Mouse (Mus musculus) G1E (cell line): ENCODE measurements around the gene Serpinb12. TPM values are rescaled to one million over a fixed set of nuclear protein-coding genes. Genes with fewer than 3 reads are reported as not detected.
"Not testable (repeated sequence)": the region's sequence is repeated elsewhere in the genome, so short reads cannot be mapped to it uniquely, and the experiment has no call there.

Experiments
- ATAC-seq: 2 replicates; pipeline ENCODE4 v1.8.0; 2016; ENCODE audit warnings: mild to moderate bottlenecking; ENCODE audit not compliant: insufficient number of reproducible peaks, poor library complexity, low FRiP score, severe bottlenecking; ENCODE audit errors: extremely low read depth
- DNase-seq: peaks from one replicate; pipeline ENCODE4 v3.0.0; 2012; ENCODE audit warnings: low spot score
- H3K27me3 ChIP-seq: 2 replicates; pipeline ENCODE4 v1.6.1; 2012; ENCODE audit warnings: mild to moderate bottlenecking, low read length, inconsistent platforms; ENCODE audit not compliant: insufficient read depth
- H3K36me3 ChIP-seq: replicated peaks from 2 replicates; pipeline ENCODE3; 2012; ENCODE audit warnings: mild to moderate bottlenecking, inconsistent platforms
- H3K4me1 ChIP-seq: 2 replicates; pipeline ENCODE4 v1.6.1; 2012; ENCODE audit warnings: low read depth, low read length, inconsistent platforms, mixed read lengths; ENCODE audit not compliant: insufficient read depth
- H3K4me3 ChIP-seq: 2 replicates; pipeline ENCODE4 v1.5.1; 2012; ENCODE audit warnings: low read depth, mild to moderate bottlenecking, inconsistent platforms, low read length, moderate library complexity, mixed read lengths
- H3K9me3 ChIP-seq: replicated peaks from 2 replicates; pipeline ENCODE4 v1.6.1; 2012; ENCODE audit warnings: inconsistent platforms
- CTCF ChIP-seq: IDR thresholded peaks from 2 replicates; pipeline ENCODE4 v1.5.1; 2012; ENCODE audit warnings: low read depth, low read length, inconsistent platforms, mixed read lengths
- GATA1 ChIP-seq: IDR thresholded peaks from 2 replicates; pipeline ENCODE4 v1.6.1; 2012; ENCODE audit warnings: borderline replicate concordance, low read length, inconsistent platforms, mixed read lengths
- GATA2 ChIP-seq: IDR thresholded peaks from 2 replicates; pipeline ENCODE4 v1.6.1; 2012; ENCODE audit warnings: low read depth, low read length, inconsistent platforms, borderline replicate concordance
- POLR2AphosphoS5 ChIP-seq: IDR thresholded peaks from 2 replicates; pipeline ENCODE4 v1.6.1; 2012; ENCODE audit warnings: low read depth, low read length, inconsistent platforms; ENCODE audit not compliant: insufficient replicate concordance
- TAL1 ChIP-seq: conservative IDR thresholded peaks from 2 replicates; pipeline ENCODE4 v1.6.1; 2012; ENCODE audit warnings: low read depth, low read length, inconsistent platforms, mixed read lengths
- polyA plus RNA-seq: library from polyadenylated mRNA; stranded (reverse); fragments of >175 nt; gene quantifications from 2 replicates; pipeline ENCODE4 v1.2.3, GENCODE M21; 2012
- total RNA-seq, 2 experiments: library from RNA; stranded (forward) in 1 of 2; stranded (reverse) in 1 of 2; fragments of 200-1000 nt in 1 of 2; fragments of >200 nt in 1 of 2; fragmentation: Nextera tagmentation in 1 of 2; gene quantifications; 2 replicates each; pipeline ENCODE4 v1.2.3; 2014 to 2017

Serpinb12 gene
- total RNA-seq (2014; fragmentation: Nextera tagmentation) (not detected in 2 replicates), total RNA-seq (2017) (0.06 and 0.11 TPM in 2 replicates), polyA plus RNA-seq (not detected in 2 replicates)

DNA sequence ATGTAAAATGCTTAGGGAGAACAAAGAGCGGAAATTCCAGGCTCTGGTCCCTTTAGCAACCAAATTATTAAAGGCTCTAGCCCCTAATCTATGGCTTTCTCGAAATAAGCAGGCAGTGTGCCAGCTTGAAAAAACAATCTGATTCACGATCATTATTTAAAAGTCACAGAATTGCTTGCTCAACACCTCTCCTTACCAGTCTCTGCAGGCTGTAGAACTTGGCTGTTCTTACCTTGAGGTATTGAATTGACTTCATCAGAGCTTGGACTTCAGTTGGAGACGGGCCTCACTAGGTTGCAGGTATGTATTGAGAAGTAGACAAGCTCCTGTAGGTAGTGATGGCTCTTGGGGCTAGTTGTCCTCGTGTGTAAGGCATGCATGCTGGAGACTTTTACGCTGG lies at the start of gene Serpinb12:
Gene Serpinb12, plus strand, starts transcription at position 185 of the 400 bp plus-strand sequence.
- H3K4me3 ChIP-seq = no peak within 1 kb of the TSS
- no peaks in the 10 kb centered on the region for H3K27me3 ChIP-seq
- H3K4me1 ChIP-seq = no peaks in the 10 kb centered on the region
- ATAC-seq (no peak), DNase-seq (no peak)
- H3K9me3 ChIP-seq = no peaks in the 10 kb centered on the region
- no peak for TF ChIP-seq TAL1
- no peak for TF ChIP-seq GATA1
- no peak for TF ChIP-seq GATA2
- TF ChIP-seq POLR2AphosphoS5 = no peak
- no peak for TF ChIP-seq CTCF
- H3K36me3 ChIP-seq = no peaks in the 10 kb centered on the region

DNA sequence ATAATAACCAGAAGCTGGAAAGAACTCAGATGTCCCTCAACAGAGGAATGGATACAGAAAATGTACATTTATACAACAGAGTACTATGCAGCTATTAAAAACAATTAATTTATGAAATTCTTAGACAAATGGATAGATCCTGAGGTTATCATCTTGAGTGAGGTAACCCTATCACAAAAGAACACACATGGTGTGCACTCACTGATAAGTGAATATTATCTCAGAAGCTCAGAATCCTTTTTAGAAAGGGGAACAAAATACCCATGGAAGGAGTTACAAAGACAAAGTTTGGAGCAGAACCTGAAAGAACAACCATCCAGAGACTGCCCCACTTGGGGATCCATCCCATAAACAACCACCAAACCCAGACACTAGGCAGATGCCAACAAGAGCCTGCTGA lies 39.1 kb upstream of the Serpinb12 start:
- not testable (repeated sequence) for H3K36me3 ChIP-seq, H3K27me3 ChIP-seq, H3K4me3 ChIP-seq, ATAC-seq, H3K4me1 ChIP-seq, H3K9me3 ChIP-seq, DNase-seq

DNA sequence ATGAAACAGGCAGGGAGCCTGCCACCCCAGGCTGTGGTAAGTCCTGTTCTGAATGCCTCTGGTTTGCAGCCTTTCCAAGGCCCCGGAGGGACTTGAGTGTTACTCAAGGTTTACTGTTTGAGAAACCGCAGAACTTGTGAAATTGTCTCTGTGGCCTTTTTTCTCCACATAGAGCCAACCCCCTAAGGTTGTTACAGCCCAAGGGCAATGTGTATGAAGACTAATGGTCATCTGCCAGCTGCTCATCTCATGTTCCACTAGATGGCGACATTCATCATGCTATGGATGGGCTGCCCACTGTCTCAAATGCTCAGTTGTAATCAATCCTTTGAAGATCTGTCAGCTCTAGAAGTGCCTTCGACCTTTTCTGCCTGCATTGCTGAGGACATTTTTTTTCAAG lies 32.8 kb upstream of the Serpinb12 start:
- Histone ChIP-seq H3K4me1 (no peaks in the 10 kb centered on the region), H3K27me3 (no peaks in the 10 kb centered on the region), H3K9me3 (no peaks in the 10 kb centered on the region), H3K4me3 (no peak overlapping the region), H3K36me3 (no peaks in the 10 kb centered on the region)
- peak; percentile 2 for DNase-seq
- TF ChIP-seq POLR2AphosphoS5 (no peak), CTCF (0 out of 2 replicates have a peak, but pooled peaks have one; percentile 36)
- peak; percentile 49 for ATAC-seq

DNA sequence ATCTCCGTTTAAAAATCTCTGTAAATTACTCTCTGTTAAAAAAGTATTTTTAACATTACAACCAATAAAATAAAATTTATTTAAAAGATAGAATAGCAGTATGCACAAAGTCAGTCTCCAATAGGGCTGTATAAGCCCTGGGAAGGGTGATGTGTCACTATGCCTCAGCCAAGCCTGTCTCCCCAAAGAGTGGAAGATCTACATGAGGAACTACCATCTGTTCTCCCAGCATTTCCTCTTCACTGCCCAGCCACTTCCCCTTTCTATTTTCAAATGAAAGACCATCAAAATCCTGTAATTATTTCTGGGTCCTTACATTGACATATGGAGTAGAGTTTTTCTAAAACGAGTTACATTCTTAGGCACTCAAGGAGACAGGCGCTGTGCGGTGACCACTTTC lies 2.3 kb upstream of the Serpinb12 start:
- TF ChIP-seq CTCF (no peak), POLR2AphosphoS5 (no peak)
- DNase-seq = no peak
- ATAC-seq = no peak
- Histone ChIP-seq H3K9me3 (no peaks in the 10 kb centered on the region), H3K4me3 (no peak overlapping the region), H3K4me1 (no peaks in the 10 kb centered on the region), H3K27me3 (no peaks in the 10 kb centered on the region), H3K36me3 (no peaks in the 10 kb centered on the region)

DNA sequence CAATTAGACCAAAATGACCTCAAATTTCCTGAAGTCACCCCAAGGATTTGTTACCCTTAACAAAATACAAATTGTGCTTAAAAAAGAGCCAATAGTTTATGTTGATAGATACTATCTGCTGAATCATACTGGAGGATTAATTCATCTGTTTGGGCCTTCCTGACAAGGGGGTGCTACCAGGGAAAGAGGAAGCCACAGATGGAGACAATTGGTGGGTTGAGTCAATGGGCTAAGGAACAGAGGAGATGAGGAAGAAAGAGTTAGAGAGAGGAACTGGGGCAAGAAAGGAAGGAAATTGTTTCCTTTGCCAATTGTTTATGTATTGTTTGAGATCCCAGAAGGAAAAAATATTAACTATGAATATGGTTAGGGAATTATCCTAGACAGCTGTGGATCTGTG lies 591 bp upstream of the Serpinb12 start:
- Histone ChIP-seq H3K27me3 (no peaks in the 10 kb centered on the region), H3K4me1 (no peaks in the 10 kb centered on the region), H3K36me3 (no peaks in the 10 kb centered on the region), H3K4me3 (no peak overlapping the region), H3K9me3 (no peaks in the 10 kb centered on the region)
- DNase-seq (no peak), ATAC-seq (no peak)
- TF ChIP-seq TAL1 (no peak), GATA1 (no peak), POLR2AphosphoS5 (no peak), GATA2 (no peak), CTCF (no peak)

DNA sequence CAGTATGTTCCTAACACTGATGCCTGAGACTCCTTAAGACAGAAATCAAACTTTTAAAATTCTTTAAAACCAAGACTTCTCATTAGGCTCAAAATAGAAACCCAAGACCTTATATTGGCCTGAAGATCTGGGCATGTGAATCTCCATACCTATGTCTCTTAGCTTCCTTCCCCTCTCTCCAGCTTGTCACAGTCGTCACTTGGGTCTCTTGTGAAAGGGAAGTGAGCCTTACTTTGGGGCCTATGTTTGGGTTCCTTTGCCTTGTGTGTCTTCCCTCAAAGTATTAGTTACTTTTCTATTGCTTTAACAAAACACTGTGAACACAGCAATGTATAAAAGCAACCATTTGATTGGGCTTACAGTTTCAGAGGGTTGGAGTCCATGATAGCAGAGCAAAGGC lies 13.0 kb downstream of the Serpinb12 start:
- H3K4me3 ChIP-seq = no peak overlapping the region
- H3K36me3 ChIP-seq = no peaks in the 10 kb centered on the region
- H3K9me3 ChIP-seq = no peaks in the 10 kb centered on the region
- ATAC-seq (no peak), DNase-seq (no peak)
- no peaks in the 10 kb centered on the region for H3K4me1 ChIP-seq
- H3K27me3 ChIP-seq = no peaks in the 10 kb centered on the region
- no peak for TF ChIP-seq GATA1

DNA sequence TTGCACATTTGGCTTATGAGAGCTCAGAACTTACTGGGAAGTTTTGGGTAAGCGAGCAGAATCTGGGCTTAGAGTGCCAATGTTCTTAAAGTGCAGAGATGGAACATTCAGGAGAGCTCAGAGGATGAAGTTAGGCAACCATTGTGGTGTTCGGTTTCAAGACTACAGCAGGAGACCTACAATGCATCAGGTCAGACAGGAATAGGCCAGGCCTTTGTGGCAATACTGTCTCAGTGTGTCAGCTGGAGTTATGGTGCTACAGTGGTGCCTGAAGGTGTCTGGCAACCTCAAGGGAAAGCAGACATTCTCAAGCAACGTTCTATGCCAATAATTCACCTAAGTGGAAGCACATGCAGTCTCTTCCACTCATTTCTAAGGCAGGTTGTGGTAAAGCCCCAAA lies 25.7 kb downstream of the Serpinb12 start:
- Histone ChIP-seq H3K4me1 (no peaks in the 10 kb centered on the region), H3K9me3 (0 out of 2 replicates have a peak, but pooled peaks cover 4% of the 10 kb centered on the region), H3K27me3 (no peaks in the 10 kb centered on the region), H3K36me3 (no peaks in the 10 kb centered on the region), H3K4me3 (no peak overlapping the region)
- TF ChIP-seq TAL1 = no peak
- no peak for TF ChIP-seq GATA1
- TF ChIP-seq POLR2AphosphoS5 = no peak
- no peak for TF ChIP-seq GATA2
- no peak for TF ChIP-seq CTCF
- no peak for ATAC-seq
- DNase-seq = no peak
